Mouse (Mus musculus): ENCODE results near the gene Med23.

Gene Med23

DNA sequence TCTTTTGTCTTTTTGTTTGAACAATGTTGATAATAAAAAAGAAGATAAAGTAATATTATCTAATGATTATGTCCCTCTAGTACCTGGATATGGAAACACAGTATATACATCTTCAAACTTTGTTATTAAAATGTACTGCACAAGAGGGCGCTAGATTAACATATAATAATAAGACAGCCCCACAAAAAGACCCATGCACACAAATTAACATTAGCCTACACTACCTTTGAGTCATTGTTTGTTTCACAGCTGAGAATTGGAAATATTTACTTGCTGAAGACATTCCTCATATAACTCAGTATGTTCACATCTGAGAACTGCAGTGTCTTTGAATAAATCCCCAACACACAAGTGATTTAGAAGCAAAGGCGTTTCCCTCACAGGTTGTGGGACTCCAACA lies 91.3 kb downstream of the Med23 start:
- in situ Hi-C loops (cut with MboI, MseI): no loop called here

DNA sequence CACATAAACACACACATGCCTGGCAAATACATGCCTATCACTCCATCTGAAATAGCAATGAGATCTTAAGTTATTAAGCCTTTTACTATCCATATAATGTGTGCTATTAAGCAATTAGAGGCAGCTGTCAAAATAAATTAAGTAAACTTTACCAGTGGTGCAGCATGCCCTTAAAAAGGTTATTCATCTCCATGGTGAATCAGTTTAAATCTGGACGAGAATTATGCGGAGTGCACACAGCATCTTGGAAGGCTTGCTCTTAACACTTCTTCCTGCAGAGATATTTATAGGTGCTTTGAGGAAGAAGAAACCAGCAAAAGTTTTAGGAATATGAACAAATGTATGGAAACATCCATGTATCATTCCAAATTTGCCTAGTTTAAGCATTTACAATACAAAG lies 92.1 kb downstream of the Med23 start:
- in situ Hi-C loops (cut with MboI, MseI): no loop called here
